Mouse (Mus musculus) left cerebral cortex, adult 9 months (tissue): ENCODE measurements at regions not wholly inside any gene's neighbourhood (a gene's known extent, or its start where the extent isn't known, plus 50 kb on each side); places are given as distances from the start of the nearest gene placed in this dataset.
A peak's percentile ranks its signal among the peaks of the same experiment; 100 is the strongest.

Experiments used
- DNase-seq, 2 experiments: peaks; one replicate each; pipeline ENCODE4 v3.0.0; 2022; ENCODE audit warnings: low spot score in 2 of 2

DNA sequence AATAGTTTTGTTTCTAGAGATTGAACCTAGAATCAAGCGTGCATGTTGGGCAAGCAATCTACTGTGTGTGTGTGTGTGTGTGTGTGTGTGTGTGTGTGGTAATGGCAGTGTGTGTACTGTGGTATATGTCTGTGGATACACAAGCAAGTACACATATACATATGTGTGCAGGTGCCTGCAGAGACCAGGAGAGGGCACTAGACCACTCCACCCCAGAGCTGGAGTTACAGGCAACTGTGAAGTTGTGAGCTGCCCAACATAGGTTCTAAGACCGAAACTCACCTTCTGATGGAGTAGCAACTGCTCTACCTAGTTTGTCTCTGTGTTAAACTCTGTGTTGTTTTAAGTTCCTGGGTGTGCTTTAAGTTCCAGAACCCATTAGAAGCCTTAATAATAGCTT, 177.7 kb upstream of the Lrig3 start:
- DNase-seq: no peak

- no peak for DNase-seq
Observed at GRCm38 (mm10) chr10:125790924-125791323, 175.0 kb upstream of the Lrig3 start.

- DNase-seq: no peak
Observed at GRCm38 (mm10) chr10:125794504-125794903, 171.5 kb upstream of the Lrig3 start.

GRCm38 (mm10) chr10:125795323-125795722, 170.6 kb upstream of the Lrig3 start:
- no peak for DNase-seq

- no peak for DNase-seq
Observed at GRCm38 (mm10) chr10:125798678-125799077, 167.3 kb upstream of the Lrig3 start.

DNA sequence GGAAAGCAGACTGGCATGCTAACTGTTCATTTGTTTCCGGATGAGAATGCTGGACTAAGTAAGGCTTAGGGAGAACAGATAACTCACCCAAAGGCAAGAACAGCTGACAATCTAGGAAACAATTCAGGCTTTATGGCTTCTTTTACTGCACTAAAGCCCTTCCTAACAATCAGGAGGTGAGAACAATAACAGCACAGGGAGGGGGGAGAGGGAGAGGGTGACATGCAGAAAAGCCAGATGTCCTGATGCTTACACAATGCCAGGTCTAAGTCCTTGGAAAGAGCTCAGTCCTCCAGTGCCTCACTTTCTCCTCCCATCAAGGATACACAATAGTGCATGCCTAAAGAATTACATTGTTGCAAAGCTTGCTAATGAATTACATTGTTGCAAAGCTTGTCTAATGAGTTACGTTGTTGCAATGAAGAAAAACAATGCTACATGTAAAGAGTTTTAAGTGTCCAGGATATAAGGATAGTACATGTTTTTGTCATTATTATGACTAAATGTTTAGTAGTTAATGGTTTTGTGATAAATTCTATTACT, 165.3 kb upstream of the Lrig3 start:
- no peak for DNase-seq

- DNase-seq: no peak
Observed at GRCm38 (mm10) chr10:125801450-125801849, 164.5 kb upstream of the Lrig3 start.

- DNase-seq: no peak
Observed at GRCm38 (mm10) chr10:125802923-125803583, 162.9 kb upstream of the Lrig3 start.

DNA sequence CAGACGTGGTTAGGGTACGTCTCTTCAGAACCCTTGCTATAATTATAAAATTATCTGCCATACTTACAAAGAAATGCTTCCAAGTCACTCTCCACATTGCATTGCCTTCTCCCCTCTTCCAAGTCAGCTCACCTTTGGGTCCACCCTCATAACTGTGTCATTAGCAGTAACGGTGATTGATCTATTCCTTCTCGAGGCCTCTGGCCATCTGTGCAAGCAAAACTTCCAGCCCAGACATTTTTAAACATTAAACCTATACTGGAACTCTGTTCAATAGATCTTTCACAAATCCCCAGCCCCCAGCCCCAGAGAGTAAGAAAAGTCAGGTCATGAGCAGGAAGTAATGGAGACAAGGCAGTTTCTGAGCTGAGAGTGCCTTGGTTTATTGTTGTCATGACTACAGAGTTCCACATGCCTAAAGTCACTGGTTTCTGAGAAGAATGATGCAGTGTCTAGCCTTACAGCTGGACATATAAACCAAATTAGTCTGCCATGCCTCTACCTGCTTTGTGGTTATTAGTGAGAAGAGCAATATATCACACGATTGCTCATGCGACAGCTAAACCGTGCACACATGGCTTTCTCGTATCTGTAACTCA, 156.1 kb upstream of the Lrig3 start:
- no peak for DNase-seq

GRCm38 (mm10) chr10:125810590-125810989, 155.4 kb upstream of the Lrig3 start:
- no peak for DNase-seq

- no peak for DNase-seq
Observed at GRCm38 (mm10) chr10:125814191-125814887, 151.6 kb upstream of the Lrig3 start.

DNA sequence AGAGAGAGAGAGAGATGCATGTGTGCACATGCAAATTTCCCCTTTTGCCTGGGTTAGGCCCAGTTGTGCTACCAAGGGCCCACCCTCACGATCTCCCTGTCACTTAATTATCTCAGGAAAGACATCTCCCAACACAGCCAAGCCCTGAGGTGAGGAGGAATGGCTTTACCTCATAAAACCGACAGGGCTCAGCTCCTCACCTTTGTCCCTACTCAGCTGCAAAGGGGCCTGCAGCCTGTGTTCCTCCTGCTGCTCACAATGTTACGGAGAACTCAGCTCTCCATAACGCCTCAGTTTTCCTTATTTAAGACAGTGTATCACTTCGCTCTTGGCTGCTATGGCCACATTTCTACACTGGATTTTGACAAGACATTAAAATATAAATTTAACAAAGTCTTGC, 133.8 kb upstream of the Lrig3 start:
- no peak for DNase-seq

DNA sequence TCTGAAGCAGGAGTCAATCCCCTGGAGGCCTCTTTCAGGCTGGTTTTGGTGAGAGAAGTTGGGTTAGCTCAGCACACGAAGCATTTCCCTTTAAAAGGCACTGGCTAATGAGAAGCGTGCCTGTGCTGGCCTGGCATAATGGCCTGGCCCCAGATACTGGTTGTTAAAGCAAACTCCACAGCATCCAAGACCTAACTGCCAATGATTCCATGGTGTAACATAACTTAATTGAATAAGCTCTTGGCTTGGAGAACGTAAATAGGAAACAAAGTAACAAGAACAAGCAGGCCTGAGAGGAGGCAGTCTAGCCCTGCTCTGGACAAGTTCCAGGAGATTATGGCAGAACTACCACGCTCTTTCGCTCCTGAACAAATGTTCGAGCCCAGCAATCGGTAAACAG, 133.2 kb upstream of the Lrig3 start:
- no peak for DNase-seq

DNA sequence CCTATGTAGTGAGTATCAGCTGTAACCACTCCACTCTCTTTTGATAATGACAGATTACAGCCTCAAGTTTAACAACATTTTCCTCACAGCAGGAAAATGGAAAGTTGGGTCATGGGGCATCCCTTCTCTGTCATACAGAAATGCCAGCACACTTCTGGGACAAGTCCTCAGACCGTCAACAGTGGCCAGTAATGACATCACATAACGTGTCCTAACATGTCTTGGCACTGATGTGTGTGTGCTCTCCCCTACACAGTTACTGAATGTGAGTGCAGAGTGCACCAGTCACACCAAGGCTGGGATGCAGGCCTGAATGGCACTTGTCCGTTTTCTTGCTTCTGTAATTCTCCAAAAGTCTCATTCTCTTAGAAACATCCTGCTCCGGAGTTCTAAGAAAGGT, 132.0 kb upstream of the Lrig3 start:
- no peak for DNase-seq

- DNase-seq: no peak
Observed at GRCm38 (mm10) chr10:125838982-125839381, 127.0 kb upstream of the Lrig3 start.

DNA sequence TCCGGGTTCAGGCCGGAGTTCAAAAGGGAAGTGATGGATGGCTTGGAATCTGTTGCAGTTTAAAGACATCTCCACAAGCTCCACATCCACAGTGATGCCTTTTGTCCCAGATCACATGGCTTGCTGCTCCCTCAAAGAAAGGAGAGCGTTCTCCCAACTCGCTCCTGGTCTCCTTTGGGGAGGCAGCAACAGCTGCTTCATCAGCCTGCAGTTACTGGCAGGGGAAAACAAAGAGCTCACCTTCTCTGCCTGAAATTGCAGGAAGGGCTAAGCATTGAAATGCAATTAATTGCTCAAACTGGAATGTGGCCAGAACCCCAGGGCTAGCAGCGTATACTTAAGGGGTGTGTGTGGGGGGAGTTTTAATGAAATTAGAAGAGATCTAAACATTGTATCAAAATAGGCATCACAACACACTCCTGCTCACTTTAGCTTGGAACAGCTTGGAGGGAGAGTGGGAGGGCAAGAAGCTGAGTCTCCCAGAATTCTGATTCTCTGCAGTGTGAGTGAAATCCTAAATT, 126.3 kb upstream of the Lrig3 start:
- peak; percentile 36 to 44 for DNase-seq

DNA sequence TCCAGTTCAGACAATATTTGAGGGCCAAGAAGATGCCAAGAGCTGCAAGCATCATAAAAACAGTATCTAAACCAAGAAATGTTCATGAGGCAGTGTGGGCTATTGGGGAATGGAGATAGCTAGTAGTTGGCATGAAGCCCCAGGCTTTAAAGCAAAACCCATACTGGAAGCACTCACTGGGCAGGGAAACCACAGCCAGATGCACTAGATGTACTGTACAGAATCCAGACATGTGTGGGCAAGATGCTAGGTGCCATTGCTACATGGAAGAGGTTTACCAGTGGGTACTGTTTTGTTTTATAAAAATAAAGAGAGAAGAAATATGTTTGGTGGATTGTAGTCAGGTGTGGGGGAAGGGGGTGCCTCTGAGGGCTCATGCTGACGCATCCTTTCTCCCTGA, 125.6 kb upstream of the Lrig3 start:
- DNase-seq: no peak

DNA sequence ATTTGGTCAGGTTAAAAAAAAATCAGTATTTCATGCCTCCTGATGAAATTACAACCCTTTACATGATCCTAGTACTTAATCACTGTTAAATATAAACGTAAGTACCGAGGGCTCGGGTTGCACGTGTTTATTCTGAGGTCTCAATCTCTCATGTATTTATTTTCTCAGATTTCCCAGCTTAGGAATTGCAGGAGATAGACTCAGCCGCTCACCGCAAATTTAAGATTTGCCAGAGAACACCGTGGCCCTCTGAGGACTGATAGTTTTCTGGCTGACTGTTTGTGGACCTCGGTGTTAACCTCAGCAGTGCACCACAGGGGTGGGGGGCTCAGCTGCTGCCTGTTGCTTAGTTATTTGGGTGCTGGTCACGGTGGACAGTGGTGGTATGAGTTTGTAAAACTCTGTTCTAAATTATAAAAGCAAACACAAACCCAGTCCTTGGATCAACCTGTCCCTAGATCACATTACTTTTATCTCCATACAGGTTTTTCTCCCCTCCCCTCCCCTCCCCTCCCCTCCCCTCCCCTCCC, 121.6 kb upstream of the Lrig3 start:
- no peak for DNase-seq

GRCm38 (mm10) chr10:125845014-125845514, 120.9 kb upstream of the Lrig3 start:
- DNase-seq: no peak

DNA sequence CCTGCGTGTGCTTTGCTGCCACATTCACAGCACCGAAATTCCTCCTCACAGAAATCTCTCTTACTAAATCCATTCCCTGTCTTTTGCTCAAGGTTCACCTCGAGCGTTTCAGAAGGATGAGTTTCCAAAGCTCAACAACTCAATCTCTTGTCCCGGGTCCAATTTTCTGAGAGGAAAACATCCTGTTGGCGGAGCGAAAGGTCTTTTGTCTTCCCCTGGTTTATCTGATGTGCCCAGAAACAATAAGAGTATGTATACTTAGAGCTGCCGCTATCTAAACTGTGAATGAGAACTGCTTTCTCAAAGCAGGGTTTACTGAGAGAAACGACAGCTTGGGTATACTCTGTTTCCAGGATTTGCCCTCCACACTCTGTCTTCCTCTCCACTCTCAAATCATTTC, 115.6 kb upstream of the Lrig3 start:
- no peak for DNase-seq

- no peak for DNase-seq
Observed at GRCm38 (mm10) chr10:125861734-125862133, 104.2 kb upstream of the Lrig3 start.

DNA sequence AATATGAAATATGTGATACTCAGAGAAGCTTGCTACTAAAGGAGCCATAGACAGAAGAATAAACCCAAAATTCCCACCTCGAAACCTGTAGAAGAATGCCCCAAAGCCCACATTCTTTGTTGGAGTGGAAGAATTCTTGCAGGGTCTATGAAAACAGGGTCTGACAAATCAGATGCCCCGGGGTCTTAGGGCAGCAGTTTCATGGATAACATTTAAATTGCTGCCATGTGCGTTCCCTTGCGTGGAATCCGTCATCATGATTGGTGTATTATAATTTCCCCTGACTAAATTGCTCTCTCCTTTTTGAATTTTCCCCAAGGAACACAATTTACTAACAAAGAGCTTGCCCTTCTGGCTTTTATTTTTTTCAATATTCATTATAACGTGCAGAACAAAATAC, 99.6 kb upstream of the Lrig3 start:
- DNase-seq: no peak
